Mouse (Mus musculus) kidney, embryonic 16.5 days (tissue): ENCODE data around the gene Slc38a6. TPM values are rescaled to one million over a fixed set of nuclear protein-coding genes. Genes with fewer than 3 reads are reported as not detected.
A peak's percentile ranks its signal among the peaks of the same experiment; 100 is the strongest.

Source experiments
- ATAC-seq: fragments of 200-750 bp; cut with Nextera tagmentation; 2 replicates; pipeline ENCODE4 v1.8.0; 2017; ENCODE audit warnings: moderate TSS enrichment; ENCODE audit not compliant: low FRiP score, low TSS enrichment
- H3K27ac ChIP-seq: fragments of 300-500 bp; sonication (generic); 2 replicates; pipeline ENCODE4 v1.5.1; 2014; ENCODE audit warnings: low read length
- H3K27me3 ChIP-seq: fragments of 300-500 bp; sonication (generic); 2 replicates; pipeline ENCODE4 v1.6.1; 2014; ENCODE audit warnings: low read length, control low read depth, mixed read lengths; ENCODE audit not compliant: insufficient read depth
- H3K36me3 ChIP-seq: fragments of 300-500 bp; sonication (generic); 2 replicates; pipeline ENCODE4 v1.6.1; 2014; ENCODE audit warnings: low read length, control low read depth, mixed read lengths; ENCODE audit not compliant: insufficient read depth
- H3K4me1 ChIP-seq: fragments of 300-500 bp; sonication (generic); 2 replicates; pipeline ENCODE4 v1.6.1; 2014; ENCODE audit warnings: low read length, control low read depth, mixed read lengths; ENCODE audit not compliant: insufficient read depth
- H3K4me2 ChIP-seq: fragments of 300-500 bp; sonication (generic); replicated peaks from 2 replicates; pipeline ENCODE4 v1.6.1; 2014; ENCODE audit warnings: low read depth, low read length
- H3K4me3 ChIP-seq: fragments of 300-500 bp; sonication (generic); 2 replicates; pipeline ENCODE4 v1.5.1; 2014; ENCODE audit warnings: mild to moderate bottlenecking, low read length
- H3K9ac ChIP-seq: fragments of 300-500 bp; sonication (generic); replicated peaks from 2 replicates; pipeline ENCODE4 v1.6.1; 2014; ENCODE audit warnings: low read length
- H3K9me3 ChIP-seq: fragments of 300-500 bp; sonication (generic); 2 replicates; pipeline ENCODE4 v1.6.1; 2016; ENCODE audit warnings: low read length, control low read depth
- WGBS: fragments of 180-500 bp; shearing (Covaris S2); extraction: QIAGEN DNeasy Blood & Tissue Kit; methylation state at CpG from one replicate; pipeline ENCODE4 v1.1.7; 2014; 5-methylcytosine and 5-hydroxymethylcytosine counted together
- polyA plus RNA-seq: library from polyadenylated mRNA; unstranded; fragments of >200 nt; fragmentation: Nextera tagmentation; extraction: Ambion mirVana; gene quantifications from 2 replicates; pipeline ENCODE4 v1.2.1, GENCODE M21; 2015

Slc38a6 gene
- polyA plus RNA-seq, 1 experiment from 2014 or later: 6.0 TPM

GRCm38 (mm10) chr12:73361201-73361600, 74.6 kb downstream of the Slc38a6 start:
- H3K4me3 ChIP-seq: no peak overlapping the region
- whole genome bisulfite sequencing: 77% methylated on average over 11 of the region's 11 CpGs

GRCm38 (mm10) chr12:73363401-73363800, 76.8 kb downstream of the Slc38a6 start:
- peaks cover 10% of the 10 kb centered on the region; the same call in 1 of the 2 replicates for H3K4me1 ChIP-seq
- no peaks in the 10 kb centered on the region for H3K9me3 ChIP-seq
- ATAC-seq: no peak
- H3K4me3 ChIP-seq: no peak overlapping the region
- H3K27ac ChIP-seq: no peak overlapping the region
- H3K27me3 ChIP-seq: no peaks in the 10 kb centered on the region
- WGBS: 81% methylated on average over 6 of the region's 6 CpGs
- no peaks in the 10 kb centered on the region for H3K36me3 ChIP-seq
- no peak overlapping the region for H3K9ac ChIP-seq
- no peak overlapping the region for H3K4me2 ChIP-seq

More at GRCm38 (mm10) chr12:73361201-73361600, 74.6 kb downstream of the Slc38a6 start:
- no peaks in the 10 kb centered on the region for H3K4me1 ChIP-seq
- H3K9me3 ChIP-seq: no peaks in the 10 kb centered on the region
- no peak for ATAC-seq
- no peaks in the 10 kb centered on the region for H3K27me3 ChIP-seq
- H3K36me3 ChIP-seq: no peaks in the 10 kb centered on the region
- no peak overlapping the region for H3K27ac ChIP-seq
- no peak overlapping the region for H3K4me2 ChIP-seq
- H3K9ac ChIP-seq: no peak overlapping the region

- no peaks in the 10 kb centered on the region for H3K27me3 ChIP-seq
- peaks cover 10% of the 10 kb centered on the region; the same call in 1 of the 2 replicates for H3K4me1 ChIP-seq
- 94% methylated on average over 3 of the region's 3 CpGs for WGBS
- no peak for ATAC-seq
- no peaks in the 10 kb centered on the region for H3K36me3 ChIP-seq
- H3K4me3 ChIP-seq: no peak overlapping the region
- H3K4me2 ChIP-seq: no peak overlapping the region
- H3K9me3 ChIP-seq: no peaks in the 10 kb centered on the region
- H3K9ac ChIP-seq: no peak overlapping the region
- H3K27ac ChIP-seq: no peak overlapping the region
These were observed 77.4 kb downstream of the Slc38a6 start for GRCm38 (mm10) chr12:73363956-73364355.

- Histone ChIP-seq H3K27me3 (no peaks in the 10 kb centered on the region), H3K9ac (no peak overlapping the region), H3K4me2 (no peak overlapping the region), H3K27ac (no peak overlapping the region), H3K36me3 (no peaks in the 10 kb centered on the region), H3K4me3 (no peak overlapping the region), H3K4me1 (peaks cover 10% of the 10 kb centered on the region; the same call in 1 of the 2 replicates), H3K9me3 (no peaks in the 10 kb centered on the region)
- WGBS: 87% methylated on average over 7 of the region's 7 CpGs
- no peak for ATAC-seq
These were observed 80.0 kb downstream of the Slc38a6 start for GRCm38 (mm10) chr12:73366581-73366980.

GRCm38 (mm10) chr12:73367460-73368079, 81.0 kb downstream of the Slc38a6 start:
- peak overlapping the region; percentile 27 for H3K4me2 ChIP-seq
- ATAC-seq: peak; percentile 57; the same call in 1 of the 2 replicates

GRCm38 (mm10) chr12:73368868-73369608, 82.5 kb downstream of the Slc38a6 start:
- no peak for ATAC-seq
- H3K27me3 ChIP-seq: no peaks in the 10 kb centered on the region
- H3K4me1 ChIP-seq: peaks cover 10% of the 10 kb centered on the region; the same call in 1 of the 2 replicates
- no peak overlapping the region for H3K4me2 ChIP-seq
- H3K4me3 ChIP-seq: no peak overlapping the region
- H3K9me3 ChIP-seq: no peaks in the 10 kb centered on the region
- H3K9ac ChIP-seq: no peak overlapping the region
- WGBS: 78% methylated on average over 7 of the region's 7 CpGs
- H3K27ac ChIP-seq: no peak overlapping the region
- H3K36me3 ChIP-seq: no peaks in the 10 kb centered on the region

More at GRCm38 (mm10) chr12:73367460-73368079, 81.0 kb downstream of the Slc38a6 start:
- Histone ChIP-seq H3K4me3 (no peak overlapping the region), H3K9me3 (no peaks in the 10 kb centered on the region), H3K9ac (no peak overlapping the region), H3K36me3 (no peaks in the 10 kb centered on the region), H3K27ac (no peak overlapping the region), H3K4me1 (peaks cover 10% of the 10 kb centered on the region; the same call in 1 of the 2 replicates), H3K27me3 (no peaks in the 10 kb centered on the region)
- WGBS: 19% methylated on average over 20 of the region's 20 CpGs

GRCm38 (mm10) chr12:73370367-73370944, 83.9 kb downstream of the Slc38a6 start:
- H3K4me2 ChIP-seq: no peak overlapping the region
- no peaks in the 10 kb centered on the region for H3K27me3 ChIP-seq
- ATAC-seq: no peak
- H3K4me1 ChIP-seq: peaks cover 10% of the 10 kb centered on the region; the same call in 1 of the 2 replicates
- no peaks in the 10 kb centered on the region for H3K36me3 ChIP-seq
- 78% methylated on average over 4 of the region's 4 CpGs for WGBS
- H3K9me3 ChIP-seq: no peaks in the 10 kb centered on the region
- H3K4me3 ChIP-seq: no peak overlapping the region
- no peak overlapping the region for H3K9ac ChIP-seq
- no peak overlapping the region for H3K27ac ChIP-seq

GRCm38 (mm10) chr12:73371132-73371531, 84.6 kb downstream of the Slc38a6 start:
- WGBS: 83% methylated on average over 7 of the region's 7 CpGs
- Histone ChIP-seq H3K9me3 (no peaks in the 10 kb centered on the region), H3K4me1 (peaks cover 10% of the 10 kb centered on the region; the same call in 1 of the 2 replicates), H3K36me3 (no peaks in the 10 kb centered on the region), H3K9ac (no peak overlapping the region), H3K27ac (no peak overlapping the region), H3K4me3 (no peak overlapping the region), H3K27me3 (no peaks in the 10 kb centered on the region), H3K4me2 (no peak overlapping the region)
- no peak for ATAC-seq

GRCm38 (mm10) chr12:73378026-73378425, 91.4 kb downstream of the Slc38a6 start:
- H3K27ac ChIP-seq: no peak overlapping the region
- ATAC-seq: no peak
- no peak overlapping the region for H3K4me3 ChIP-seq
- H3K9me3 ChIP-seq: no peaks in the 10 kb centered on the region
- peaks cover 16% of the 10 kb centered on the region for H3K4me1 ChIP-seq
- H3K9ac ChIP-seq: no peak overlapping the region
- no peaks in the 10 kb centered on the region for H3K36me3 ChIP-seq
- 63% methylated on average over 5 of the region's 5 CpGs for WGBS
- no peaks in the 10 kb centered on the region for H3K27me3 ChIP-seq
- no peak overlapping the region for H3K4me2 ChIP-seq
